In the genomic region with DNA sequence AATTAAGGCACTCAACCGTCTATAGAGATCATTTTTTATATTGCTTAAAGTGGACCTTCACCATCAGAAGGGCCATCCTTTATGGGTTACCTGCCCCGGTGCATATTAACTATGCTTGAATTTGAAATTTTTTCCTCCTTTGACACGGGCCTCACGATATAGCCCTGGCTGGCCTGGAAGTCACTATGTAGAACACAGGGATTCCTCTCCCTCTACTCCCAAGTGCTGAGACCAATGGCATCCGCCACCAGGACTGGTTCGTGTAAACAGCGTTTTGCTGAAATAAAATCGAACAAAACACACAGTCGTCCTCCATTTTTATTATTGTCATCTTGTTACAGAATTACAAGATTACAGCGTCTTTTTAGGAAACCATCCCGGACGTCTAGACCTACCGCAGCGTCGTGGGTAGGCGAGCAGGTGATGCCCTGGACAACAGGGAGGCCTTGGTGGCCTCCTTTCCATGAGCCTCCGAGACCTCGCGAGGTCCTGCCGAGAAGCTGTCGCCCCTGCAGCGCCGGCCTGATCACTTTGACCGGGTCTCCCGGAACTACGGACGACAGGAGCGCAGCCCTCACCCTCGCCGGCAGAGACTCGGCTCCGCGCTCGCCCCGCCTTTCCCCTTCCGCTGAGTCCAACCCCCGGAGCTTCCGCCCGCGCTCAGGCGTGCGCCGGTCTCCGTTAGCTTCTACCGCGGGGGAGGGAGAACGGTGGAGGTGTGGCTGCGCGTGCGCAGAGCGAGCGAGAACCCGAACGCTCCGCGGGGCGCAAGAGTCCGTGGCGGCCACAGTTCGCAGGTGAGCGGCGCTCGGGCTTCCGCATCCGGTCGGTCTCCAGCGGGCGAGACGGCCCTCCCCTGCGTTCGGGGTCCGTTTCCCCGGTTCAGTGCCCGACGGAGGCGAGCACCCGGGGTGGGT, we compare ENCODE assay signal across 8 mouse cellular contexts. TPM values are rescaled to one million over a fixed set of nuclear protein-coding genes. Genes with fewer than 3 reads are reported as not detected.
DNase-seq lines count a peak whose midpoint lies in the region; ATAC-seq and TF ChIP-seq lines count a peak whose summit lies in the region.

No protein-coding gene starts in this region.

- DNase-seq in B cell, adult 2 months = peak; percentile 96
- peak; percentile 99 for DNase-seq in brain, adult 2 months (ENCODE audit: low read depth, low spot score)
- DNase-seq in liver, adult 2 months (ENCODE audit: extremely low read depth, low read depth, low spot score) = peak; percentile 87
- peak; percentile 98 for DNase-seq in splenic B cell, adult 2 months (ENCODE audit: low read depth, low spot score)

- peak overlapping the region; percentile 94 for H3K9ac ChIP-seq in heart, embryonic 11.5 days (ENCODE audit: low read depth, low read length)
- peak overlapping the region; percentile 88 for H3K9ac ChIP-seq in kidney, embryonic 16.5 days (replicated peaks; ENCODE audit: low read length)
- H3K9ac ChIP-seq in liver, adult 2 months (ENCODE audit: low read depth, low read length) = peak overlapping the region; percentile 95

- peak overlapping the region; percentile 92 for H3ac ChIP-seq in myocyte (ENCODE audit: control insufficient read depth, insufficient read length)

- TF ChIP-seq POLR2A in liver, adult 2 months (IDR thresholded peaks at IDR 0.05; ENCODE audit: extremely low read depth, insufficient read depth, low read length) = peak; percentile 90
- TF ChIP-seq POLR2A in myocyte (IDR thresholded peaks at IDR 0.05; ENCODE audit: insufficient read length, low read depth) = peak; percentile 95

- no peaks in the 10 kb centered on the region for H3K9me3 ChIP-seq in heart, embryonic 11.5 days (replicated peaks; ENCODE audit: control insufficient read depth, low read length)
- peaks cover 4% of the 10 kb centered on the region; the same call in 1 of the 2 replicates for H3K9me3 ChIP-seq in kidney, embryonic 16.5 days (ENCODE audit: low read length)

- ATAC-seq in erythroblast, adult 5-6 weeks (replicated peaks; ENCODE audit: low FRiP score, poor library complexity, severe bottlenecking) = peak; percentile 99
- ATAC-seq in heart, embryonic 11.5 days (replicated peaks; ENCODE audit: insufficient number of reproducible peaks, low FRiP score, low TSS enrichment) = peak; percentile 98
- ATAC-seq in kidney, embryonic 16.5 days (ENCODE audit: low FRiP score, low TSS enrichment) = peak; percentile 99

- TF ChIP-seq CTCF in liver, adult 2 months (IDR thresholded peaks at IDR 0.05; ENCODE audit: low read depth, low read length) = no peak

- H3K4me1 ChIP-seq in heart, embryonic 11.5 days (ENCODE audit: control insufficient read depth, insufficient read depth, low read length) = peaks cover 5% of the 10 kb centered on the region; the same call in 1 of the 2 replicates
- H3K4me1 ChIP-seq in kidney, embryonic 16.5 days (ENCODE audit: insufficient read depth, low read length) = peaks cover 14% of the 10 kb centered on the region
- peaks cover 6% of the 10 kb centered on the region; the same call in 1 of the 2 replicates for H3K4me1 ChIP-seq in liver, adult 2 months (ENCODE audit: control insufficient read depth, insufficient read depth, low read length)

- H3K4me3 ChIP-seq in heart, embryonic 11.5 days (ENCODE audit: low read depth, low read length) = peak overlapping the region; percentile 80
- H3K4me3 ChIP-seq in kidney, embryonic 16.5 days (ENCODE audit: low read length) = peak overlapping the region; percentile 74
- H3K4me3 ChIP-seq in liver, adult 2 months (ENCODE audit: insufficient read depth, low read depth, low read length) = peak overlapping the region; percentile 88
- H3K4me3 ChIP-seq in myocyte = peak overlapping the region; percentile 93

- H3K79me2 ChIP-seq in liver, adult 2 months (ENCODE audit: control insufficient read depth, insufficient read depth, low read length) = peaks cover 5% of the 10 kb centered on the region; the same call in 1 of the 2 replicates
- H3K79me2 ChIP-seq in myocyte (ENCODE audit: control insufficient read depth, insufficient read depth) = peaks cover 12% of the 10 kb centered on the region

- no peaks in the 10 kb centered on the region for H3K27me3 ChIP-seq in heart, embryonic 11.5 days (ENCODE audit: control insufficient read depth, insufficient read depth, low read length)
- H3K27me3 ChIP-seq in kidney, embryonic 16.5 days (ENCODE audit: insufficient read depth, low read length) = no peaks in the 10 kb centered on the region
- H3K27me3 ChIP-seq in liver, adult 2 months (ENCODE audit: control insufficient read depth, insufficient read depth, low read length) = no peaks in the 10 kb centered on the region
- H3K27me3 ChIP-seq in myocyte (ENCODE audit: control insufficient read depth, insufficient read depth, insufficient read length) = no peaks in the 10 kb centered on the region
- H3K27me3 ChIP-seq in splenic B cell, adult 2 months (ENCODE audit: control insufficient read depth, insufficient read depth, low read length, poor library complexity, severe bottlenecking) = no peaks in the 10 kb centered on the region

- peak overlapping the region; percentile 72 for H3K4me2 ChIP-seq in heart, embryonic 11.5 days
- peak overlapping the region; percentile 75 for H3K4me2 ChIP-seq in kidney, embryonic 16.5 days (replicated peaks; ENCODE audit: low read depth, low read length)
- peak overlapping the region; percentile 93 for H3K4me2 ChIP-seq in myocyte (ENCODE audit: low read depth)

- peak overlapping the region; percentile 73 for H3K27ac ChIP-seq in heart, embryonic 11.5 days (ENCODE audit: low read depth, low read length)
- peak overlapping the region; percentile 89 for H3K27ac ChIP-seq in kidney, embryonic 16.5 days (ENCODE audit: low read length)
- H3K27ac ChIP-seq in liver, adult 2 months (replicated peaks; ENCODE audit: insufficient read depth, low read depth, low read length) = peak overlapping the region; percentile 68

- no peaks in the 10 kb centered on the region for H3K36me3 ChIP-seq in heart, embryonic 11.5 days (ENCODE audit: control insufficient read depth, insufficient read depth, low read length)
- no peaks in the 10 kb centered on the region; the same call in 1 of the 2 replicates for H3K36me3 ChIP-seq in kidney, embryonic 16.5 days (ENCODE audit: insufficient read depth, low read length)
- H3K36me3 ChIP-seq in liver, adult 2 months (ENCODE audit: control insufficient read depth, insufficient read depth, low read length) = no peaks in the 10 kb centered on the region
- no peaks in the 10 kb centered on the region for H3K36me3 ChIP-seq in myocyte (ENCODE audit: control insufficient read depth, insufficient read depth)
- H3K36me3 ChIP-seq in splenic B cell, adult 2 months (ENCODE audit: control insufficient read depth, insufficient read depth, low read length, poor library complexity, severe bottlenecking) = no peaks in the 10 kb centered on the region

- WGBS in heart, embryonic 11.5 days (ENCODE audit: insufficient replicate concordance) = 2% methylated on average over 75 of the region's 77 CpGs
- 2% methylated on average over 75 of the region's 77 CpGs for WGBS in kidney, embryonic 16.5 days
- under 1% methylated on average over 77 of the region's 77 CpGs for WGBS in liver, adult 2 months

TF ChIP-seq in myocyte, 11 proteins besides CTCF, POLR2A, EP300 and RAD21:
- TF ChIP-seq TCF12 (IDR thresholded peaks at IDR 0.05; ENCODE audit: insufficient read depth, poor library complexity, severe bottlenecking) = no peak
- TF ChIP-seq MAX (IDR thresholded peaks at IDR 0.05; ENCODE audit: low read depth) = no peak
- TF ChIP-seq MYOG (IDR thresholded peaks at IDR 0.05; ENCODE audit: control insufficient read depth in 1 of 3, insufficient read depth in 1 of 3, insufficient read length in 2 of 3, low read depth in 2 of 3) = peak in 1 of 3 experiments; percentile 3
- TF ChIP-seq USF1 (IDR thresholded peaks at IDR 0.05; ENCODE audit: low read depth) = no peak
- TF ChIP-seq MYOD1 (IDR thresholded peaks at IDR 0.05; ENCODE audit: control insufficient read depth in 1 of 3, insufficient read length in 2 of 3, low read depth in 2 of 3) = peak in 1 of 3 experiments; percentile 37
- TF ChIP-seq TCF3 (IDR thresholded peaks at IDR 0.05; ENCODE audit: insufficient read length, low read depth) = no peak
- peak; percentile 6 for TF ChIP-seq E2F4 (IDR thresholded peaks at IDR 0.05; ENCODE audit: insufficient read depth)
- peak; percentile 98 for TF ChIP-seq POLR2AphosphoS2 (IDR thresholded peaks at IDR 0.05; ENCODE audit: insufficient read length, low read depth)
TF ChIP-seq in myocyte: peak in this region for 4.

RNA-seq across cellular contexts. Expression of gene Snx25, which starts 11.3 kb away (rescaled TPM):
- total RNA-seq in erythroblast, adult 5-6 weeks (2015; ENCODE audit: low replicate concordance) = 6.9 and 8.4 TPM in 2 replicates
- 4.3 and 10.1 TPM in 2 replicates for total RNA-seq in erythroblast, adult 5-6 weeks (2017; ENCODE audit: low replicate concordance)
- polyA plus RNA-seq in heart, embryonic 11.5 days (2014; fragmentation: Nextera tagmentation; extraction: Ambion mirVana) = 2.9 and 6.6 TPM in 2 replicates
- 4.5 and 5.9 TPM in 2 replicates for polyA plus RNA-seq in kidney, embryonic 16.5 days (2015; fragmentation: Nextera tagmentation; extraction: Ambion mirVana)
- 10.7 and 11.7 TPM in 2 replicates for total RNA-seq in liver, adult 2 months (2014; rRNA removed)
- polyA plus RNA-seq in liver, adult 2 months (2012; rRNA removed) = 2.6 and 3.0 TPM in 2 replicates
- polyA plus RNA-seq in myocyte (2012; fragmentation: generic; extraction: Trizol) = 4.4 TPM

RNA-seq across cellular contexts. Expression of gene Cfap97, which starts 11.6 kb away (rescaled TPM):
- 14.6 and 15.4 TPM in 2 replicates for total RNA-seq in erythroblast, adult 5-6 weeks (2015; ENCODE audit: low replicate concordance)
- total RNA-seq in erythroblast, adult 5-6 weeks (2017; ENCODE audit: low replicate concordance) = 5.0 and 5.3 TPM in 2 replicates
- 21.5 and 22.3 TPM in 2 replicates for polyA plus RNA-seq in heart, embryonic 11.5 days (2014; fragmentation: Nextera tagmentation; extraction: Ambion mirVana)
- polyA plus RNA-seq in kidney, embryonic 16.5 days (2015; fragmentation: Nextera tagmentation; extraction: Ambion mirVana) = 19.6 and 25.2 TPM in 2 replicates
- total RNA-seq in liver, adult 2 months (2014; rRNA removed) = 8.7 and 10.1 TPM in 2 replicates
- 3.0 and 3.4 TPM in 2 replicates for polyA plus RNA-seq in liver, adult 2 months (2012; rRNA removed)
- polyA plus RNA-seq in myocyte (2012; fragmentation: generic; extraction: Trizol) = 2.9 TPM

RNA-seq across cellular contexts. Expression of gene Slc25a4, which starts 47.9 kb away (rescaled TPM):
- total RNA-seq in erythroblast, adult 5-6 weeks (2015; ENCODE audit: low replicate concordance) = 10.7 and 12.9 TPM in 2 replicates
- total RNA-seq in erythroblast, adult 5-6 weeks (2017; ENCODE audit: low replicate concordance) = 10.6 and 15.1 TPM in 2 replicates
- 1,564 and 1,695 TPM in 2 replicates for polyA plus RNA-seq in heart, embryonic 11.5 days (2014; fragmentation: Nextera tagmentation; extraction: Ambion mirVana)
- 616 and 637 TPM in 2 replicates for polyA plus RNA-seq in kidney, embryonic 16.5 days (2015; fragmentation: Nextera tagmentation; extraction: Ambion mirVana)
- total RNA-seq in liver, adult 2 months (2014; rRNA removed) = 13.4 TPM in 2 replicates
- polyA plus RNA-seq in liver, adult 2 months (2012; rRNA removed) = 5.0 and 7.4 TPM in 2 replicates
- 368 TPM for polyA plus RNA-seq in myocyte (2012; fragmentation: generic; extraction: Trizol)

Comparison
In these comparisons a context has a peak if more than half of its experiments do, and no peak if none do; other contexts are left out.
1. Peak in every context shown above with its lines: DNase-seq, ATAC-seq, H3K4me3 ChIP-seq and H3K27ac ChIP-seq.
2. RNA of gene Slc25a4, which starts 47.9 kb away (polyA plus RNA-seq): 1,564 to 1,695 TPM in heart, embryonic 11.5 days, 616 to 637 TPM in kidney, embryonic 16.5 days and 368 TPM in myocyte (single experiment); 5.0 to 7.4 TPM in liver, adult 2 months; every median in the first group is over 10 times any median in the second.